Mouse (Mus musculus): ENCODE results near the gene Olfr305. TPM values are rescaled to one million over a fixed set of nuclear protein-coding genes. Genes with fewer than 3 reads are reported as not detected.
"Not testable (repeated sequence)": the region's sequence is repeated elsewhere in the genome, so short reads cannot be mapped to it uniquely, and the experiment has no call there.

Olfr305 gene
- polyA plus RNA-seq (2012; rRNA removed) (not detected in 2 replicates), polyA plus RNA-seq (2014; fragmentation: Nextera tagmentation; extraction: Ambion mirVana) (not detected in 2 replicates)

DNA sequence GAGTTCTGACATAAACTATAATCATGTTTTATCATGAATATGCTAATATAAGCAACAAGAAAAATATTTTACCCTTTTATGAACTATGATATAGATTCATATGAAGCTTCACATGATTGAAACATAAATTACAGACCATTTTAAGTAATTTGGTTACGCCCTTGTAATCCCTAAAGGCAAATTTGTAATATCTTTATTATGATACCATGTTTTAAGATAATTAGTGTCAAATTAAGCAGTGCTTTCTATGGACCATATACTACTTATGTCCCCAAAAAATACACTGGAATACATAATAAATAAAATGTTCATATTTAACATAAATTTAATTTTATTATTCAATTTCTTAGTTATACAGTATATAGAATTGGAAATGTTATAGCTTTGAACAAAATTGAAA lies at the start of gene Olfr305:
Gene Olfr305, minus strand, starts transcription at position 101 of the 400 bp plus-strand sequence.
- DNase-seq (ENCODE audit: low read depth in 3 of 3, low spot score in 3 of 3) (no peak), ATAC-seq (ENCODE audit: insufficient read depth) (no peak)
- 63% methylated on average over 1 of the region's 1 CpGs for WGBS (ENCODE audit: insufficient replicate concordance)

DNA sequence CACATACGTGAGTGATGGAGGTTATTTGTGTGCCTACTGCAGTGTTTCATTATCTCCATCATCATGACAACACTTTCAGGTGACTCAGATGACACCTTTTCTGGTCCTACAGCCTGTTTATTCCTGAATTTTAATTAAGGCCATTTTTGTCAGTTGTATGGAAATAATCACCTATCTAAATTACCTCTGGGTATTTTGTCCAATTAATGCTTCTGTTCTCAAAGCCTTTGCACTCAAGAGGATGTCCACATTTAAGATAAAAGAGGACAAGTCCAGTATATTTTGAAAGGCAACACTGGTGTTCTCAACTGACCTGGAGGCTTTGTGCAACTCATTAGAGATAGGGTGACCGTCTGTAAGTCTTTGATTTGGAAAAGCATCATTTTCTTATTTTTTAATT lies 36.8 kb upstream of the Olfr305 start, which contains the start of gene Olfr301:
Gene Olfr301, plus strand, starts transcription at position 301 of the 400 bp plus-strand sequence.
- Histone ChIP-seq H3K4me3 (ENCODE audit: insufficient read depth in 1 of 2, low read depth in 2 of 2, low read length in 2 of 2) (no peak within 1 kb of the TSS), H3K27ac (no peak within 1 kb of the TSS), H3K4me2 (ENCODE audit: low read depth) (no peak within 1 kb of the TSS), H3K9me3 (ENCODE audit: control insufficient read depth, low read length) (no peaks in the 10 kb centered on the region), H3K27me3 (ENCODE audit: control insufficient read depth, insufficient read depth, low read length) (no peaks in the 10 kb centered on the region), H3K36me3 (replicated peaks; ENCODE audit: control insufficient read depth, insufficient read depth, low read depth) (no peaks in the 10 kb centered on the region), H3K9ac (replicated peaks) (no peak within 1 kb of the TSS), H3K4me1 (replicated peaks; ENCODE audit: control insufficient read depth in 2 of 2, insufficient read depth in 2 of 2, low read length in 1 of 2) (no peaks in the 10 kb centered on the region)
- ATAC-seq (ENCODE audit: insufficient read depth) (no peak), DNase-seq (ENCODE audit: low read depth in 3 of 3, low spot score in 3 of 3) (no peak)
- WGBS (ENCODE audit: insufficient replicate concordance): 57% methylated on average over 2 of the region's 2 CpGs
- TF ChIP-seq EP300 (IDR thresholded peaks at IDR 0.05; ENCODE audit: low read depth) (no peak), CTCF (IDR thresholded peaks at IDR 0.05; ENCODE audit: low read depth) (no peak)

More for the DNA sequence above, at the start of gene Olfr305:
- Histone ChIP-seq H3K4me1 (replicated peaks; ENCODE audit: control insufficient read depth in 2 of 2, insufficient read depth in 2 of 2, low read length in 1 of 2) (no peaks in the 10 kb centered on the region), H3K9me3 (ENCODE audit: control insufficient read depth, low read length) (no peaks in the 10 kb centered on the region), H3K9ac (replicated peaks) (no peak within 1 kb of the TSS), H3K27ac (no peak within 1 kb of the TSS), H3K36me3 (replicated peaks; ENCODE audit: control insufficient read depth, insufficient read depth, low read depth) (no peaks in the 10 kb centered on the region), H3K4me2 (ENCODE audit: low read depth) (no peak within 1 kb of the TSS), H3K4me3 (ENCODE audit: insufficient read depth in 1 of 2, low read depth in 2 of 2, low read length in 2 of 2) (no peak within 1 kb of the TSS), H3K27me3 (ENCODE audit: control insufficient read depth, insufficient read depth, low read length) (no peaks in the 10 kb centered on the region)
- TF ChIP-seq CTCF (IDR thresholded peaks at IDR 0.05; ENCODE audit: low read depth) (no peak), EP300 (IDR thresholded peaks at IDR 0.05; ENCODE audit: low read depth) (no peak)

DNA sequence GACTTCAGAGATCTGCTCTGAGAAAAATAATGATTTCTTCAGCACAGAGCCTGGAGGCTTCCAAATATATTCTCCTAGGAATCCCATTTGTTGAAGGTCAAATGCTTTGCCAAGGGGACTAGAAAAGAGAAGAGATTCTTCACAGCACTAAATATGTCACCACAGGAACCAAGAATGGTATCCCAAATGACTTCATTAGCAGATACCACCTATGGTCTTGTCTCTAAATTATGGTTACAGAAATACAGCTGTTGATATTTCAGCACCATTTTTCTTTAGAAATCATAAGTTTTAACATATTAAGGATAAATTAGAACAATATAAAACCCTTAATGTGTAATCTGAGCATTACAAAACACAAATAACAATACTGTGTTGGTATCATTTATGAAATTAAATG lies 31.0 kb upstream of the Olfr305 start, which contains the start of gene Olfr303:
Gene Olfr303, minus strand, starts transcription at position 101 of the 400 bp plus-strand sequence.
- Histone ChIP-seq H3K9ac (replicated peaks) (no peak within 1 kb of the TSS), H3K4me1 (replicated peaks; ENCODE audit: control insufficient read depth in 2 of 2, insufficient read depth in 2 of 2, low read length in 1 of 2) (no peaks in the 10 kb centered on the region), H3K4me3 (ENCODE audit: insufficient read depth in 1 of 2, low read depth in 2 of 2, low read length in 2 of 2) (no peak within 1 kb of the TSS), H3K36me3 (replicated peaks; ENCODE audit: control insufficient read depth, insufficient read depth, low read depth) (no peaks in the 10 kb centered on the region), H3K27ac (no peak within 1 kb of the TSS), H3K4me2 (ENCODE audit: low read depth) (no peak within 1 kb of the TSS), H3K9me3 (ENCODE audit: control insufficient read depth, low read length) (no peaks in the 10 kb centered on the region), H3K27me3 (ENCODE audit: control insufficient read depth, insufficient read depth, low read length) (no peaks in the 10 kb centered on the region)
- DNase-seq (ENCODE audit: low read depth in 3 of 3, low spot score in 3 of 3) (no peak), ATAC-seq (ENCODE audit: insufficient read depth) (no peak)
- no peak for TF ChIP-seq EP300 (IDR thresholded peaks at IDR 0.05; ENCODE audit: low read depth)
- TF ChIP-seq CTCF (IDR thresholded peaks at IDR 0.05; ENCODE audit: low read depth): no peak

DNA sequence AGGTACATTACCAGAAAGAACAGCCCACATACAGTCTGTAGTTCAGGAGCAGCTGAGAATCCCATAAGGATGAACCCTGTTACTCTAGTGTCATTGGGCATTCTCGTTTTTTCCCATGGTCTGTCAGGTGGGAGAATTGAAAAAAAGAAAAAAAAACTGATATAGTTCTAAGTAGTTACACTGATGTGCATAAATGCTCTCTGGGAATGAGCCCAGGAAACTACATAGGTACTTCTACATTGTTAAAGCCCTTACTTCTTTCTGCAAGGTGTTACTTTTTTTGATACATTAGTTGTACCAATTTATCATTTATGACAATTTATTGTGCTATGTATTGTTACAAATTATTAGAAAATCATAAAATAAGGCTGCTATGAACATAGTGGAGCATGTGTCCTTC lies 19.8 kb upstream of the Olfr305 start, which contains the start of gene Olfr304:
Gene Olfr304, minus strand, starts transcription at position 101 of the 400 bp plus-strand sequence.
- no peak for DNase-seq (ENCODE audit: low read depth in 3 of 3, low spot score in 3 of 3)
- 33% methylated on average over 1 of the region's 1 CpGs for WGBS (ENCODE audit: insufficient replicate concordance)
- ATAC-seq (ENCODE audit: insufficient read depth): no peak
- no peak within 1 kb of the TSS for H3K4me2 ChIP-seq (ENCODE audit: low read depth)
- no peaks in the 10 kb centered on the region for H3K9me3 ChIP-seq (ENCODE audit: control insufficient read depth, low read length)
- no peaks in the 10 kb centered on the region for H3K27me3 ChIP-seq (ENCODE audit: control insufficient read depth, insufficient read depth, low read length)
- H3K9ac ChIP-seq (replicated peaks): no peak within 1 kb of the TSS
- no peaks in the 10 kb centered on the region for H3K36me3 ChIP-seq (replicated peaks; ENCODE audit: control insufficient read depth, insufficient read depth, low read depth)
- no peak within 1 kb of the TSS for H3K4me3 ChIP-seq (ENCODE audit: insufficient read depth in 1 of 2, low read depth in 2 of 2, low read length in 2 of 2)
- H3K4me1 ChIP-seq (replicated peaks; ENCODE audit: control insufficient read depth in 2 of 2, insufficient read depth in 2 of 2, low read length in 1 of 2): no peaks in the 10 kb centered on the region
- no peak within 1 kb of the TSS for H3K27ac ChIP-seq
- TF ChIP-seq CTCF (IDR thresholded peaks at IDR 0.05; ENCODE audit: low read depth) (no peak), EP300 (IDR thresholded peaks at IDR 0.05; ENCODE audit: low read depth) (no peak)

- TF ChIP-seq CTCF (IDR thresholded peaks at IDR 0.05; ENCODE audit: low read depth) (no peak), EP300 (IDR thresholded peaks at IDR 0.05; ENCODE audit: low read depth) (no peak)
- Histone ChIP-seq H3K27ac (no peak overlapping the region), H3K4me2 (ENCODE audit: low read depth) (no peak overlapping the region), H3K27me3 (ENCODE audit: control insufficient read depth, insufficient read depth, low read length) (no peaks in the 10 kb centered on the region), H3K4me1 (replicated peaks; ENCODE audit: control insufficient read depth in 2 of 2, insufficient read depth in 2 of 2, low read length in 1 of 2) (no peaks in the 10 kb centered on the region), H3K4me3 (ENCODE audit: insufficient read depth in 1 of 2, low read depth in 2 of 2, low read length in 2 of 2) (no peak overlapping the region), H3K36me3 (replicated peaks; ENCODE audit: control insufficient read depth, insufficient read depth, low read depth) (no peaks in the 10 kb centered on the region), H3K9ac (replicated peaks) (no peak overlapping the region), H3K9me3 (ENCODE audit: control insufficient read depth, low read length) (no peaks in the 10 kb centered on the region)
- ATAC-seq (ENCODE audit: insufficient read depth): no peak
- no peak for DNase-seq (ENCODE audit: low read depth in 3 of 3, low spot score in 3 of 3)
- 48% methylated on average over 3 of the region's 3 CpGs for WGBS (ENCODE audit: insufficient replicate concordance)
Observed at GRCm38 (mm10) chr7:86385769-86386168, 19.0 kb upstream of the Olfr305 start.

- WGBS (ENCODE audit: insufficient replicate concordance): 77% methylated on average over 9 of the region's 9 CpGs
- not testable (repeated sequence) for H3K4me3 ChIP-seq (ENCODE audit: insufficient read depth in 1 of 2, low read depth in 2 of 2, low read length in 2 of 2); H3K9me3 ChIP-seq (ENCODE audit: control insufficient read depth, low read length); H3K27me3 ChIP-seq (ENCODE audit: control insufficient read depth, insufficient read depth, low read length); H3K9ac ChIP-seq (replicated peaks); H3K27ac ChIP-seq; DNase-seq (ENCODE audit: low read depth in 3 of 3, low spot score in 3 of 3); H3K36me3 ChIP-seq (replicated peaks; ENCODE audit: control insufficient read depth, insufficient read depth, low read depth); H3K4me2 ChIP-seq (ENCODE audit: low read depth); ATAC-seq (ENCODE audit: insufficient read depth); H3K4me1 ChIP-seq (replicated peaks; ENCODE audit: control insufficient read depth in 2 of 2, insufficient read depth in 2 of 2, low read length in 1 of 2)
Observed at GRCm38 (mm10) chr7:86346296-86346695, 20.4 kb downstream of the Olfr305 start.

Measured in liver, embryonic 14.5 days (tissue).